ENCODE assay signal across 17 mouse cellular contexts in genomic region chr11:44052481-44052880, GRCm38 (mm10).
DNase-seq lines count a peak whose midpoint lies in the region.
"Had no signal": no experiment of that assay in that cellular context is flagged by ENCODE, and none has a peak within 500 bp of the region (broad histone marks: within the 10 kb centered on the region; RNA-seq: fewer than 3 reads in every experiment).

No protein-coding gene starts in this region.

- intact Hi-C loops in left cerebral cortex, postnatal 4 days (cut with DNase I), result no loop called here
- intact Hi-C loops in left cerebral cortex, postnatal 36 days (cut with DNase I), result no loop called here

- DNase-seq in cerebellum, adult 9-10 months, result peak; percentile 5
- no peak for DNase-seq in cerebellum, adult 11 months
- peak; percentile 38 for DNase-seq in left cerebral cortex, adult 11 months (ENCODE audit: low spot score)
- DNase-seq in left cerebral cortex, postnatal 4 days, result no peak
- DNase-seq in left cerebral cortex, postnatal 36 days (ENCODE audit: low spot score in 2 of 2), result peak; percentile 36 to 55
- DNase-seq in telencephalon, adult 2 months (ENCODE audit: low read depth, low spot score), result peak; percentile 76
- DNase-seq in adrenal gland, adult 2 months, result no peak
- DNase-seq in gastrocnemius, postnatal 25 days, result no peak
- DNase-seq: adrenal gland, postnatal 14 days; cerebellum, adult 11-12 months; heart, adult 18-20 months; heart, postnatal 36 days; kidney, postnatal 36 days; liver; liver, postnatal 0 days; lung, postnatal 14 days; thymus, adult 2 months had no signal

Comparison
In these comparisons a context has a peak if more than half of its experiments do, and no peak if none do; other contexts are left out.
1. DNase-seq: peak in cerebellum, adult 9-10 months (single experiment), left cerebral cortex, adult 11 months (single experiment), left cerebral cortex, postnatal 36 days (2 of 2) and telencephalon, adult 2 months (single experiment); none in cerebellum, adult 11 months (single experiment), left cerebral cortex, postnatal 4 days (single experiment), adrenal gland, adult 2 months (single experiment) and gastrocnemius, postnatal 25 days (single experiment).